Mouse (Mus musculus): ENCODE measurements at regions not wholly inside any gene's neighbourhood (a gene's known extent, or its start where the extent isn't known, plus 50 kb on each side); places are given as distances from the start of the nearest gene placed in this dataset.
A peak's percentile ranks its signal among the peaks of the same experiment; 100 is the strongest.

- H3K4me3 ChIP-seq, result no peak overlapping the region
- no peak overlapping the region for H3K27ac ChIP-seq (replicated peaks)
- no peaks in the 10 kb centered on the region for H3K9me3 ChIP-seq
- H3K4me2 ChIP-seq, result no peak overlapping the region
- H3K4me1 ChIP-seq (replicated peaks), result peaks cover 8% of the 10 kb centered on the region; the same call in 1 of the 2 replicates
- 71% methylated on average over 1 of the region's 1 CpGs for WGBS
- H3K27me3 ChIP-seq, result no peaks in the 10 kb centered on the region
- no peak for ATAC-seq (ENCODE audit: low FRiP score, low read depth)
- H3K36me3 ChIP-seq, result no peaks in the 10 kb centered on the region
- H3K9ac ChIP-seq, result no peak overlapping the region
Measured at GRCm38 (mm10) chr9:49999970-50000369, 201.2 kb upstream of the Ncam1 start.

DNA sequence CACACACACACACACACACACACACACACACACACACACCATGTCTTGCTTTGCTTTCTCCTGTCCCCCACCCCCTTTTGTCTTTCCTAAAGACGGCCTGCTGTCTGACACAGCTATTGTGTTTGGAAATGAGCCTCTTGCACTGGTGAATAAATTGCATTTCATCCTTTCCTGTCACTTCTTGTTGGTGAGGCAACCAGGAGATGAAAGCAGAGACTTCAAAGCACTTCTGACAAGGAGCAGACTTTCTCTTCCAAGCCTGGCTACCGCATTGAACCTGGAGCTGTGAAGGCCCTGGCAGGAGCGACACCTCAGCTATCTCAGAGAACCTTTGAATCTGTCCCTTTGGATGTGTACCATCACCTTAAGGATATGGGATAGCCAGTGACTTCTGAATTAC lies 199.4 kb upstream of the Ncam1 start:
- Histone ChIP-seq H3K4me1 (replicated peaks) (peaks cover 8% of the 10 kb centered on the region; the same call in 1 of the 2 replicates), H3K27ac (replicated peaks) (no peak overlapping the region), H3K4me2 (no peak overlapping the region), H3K9ac (no peak overlapping the region), H3K9me3 (no peaks in the 10 kb centered on the region), H3K27me3 (no peaks in the 10 kb centered on the region), H3K4me3 (no peak overlapping the region), H3K36me3 (no peaks in the 10 kb centered on the region)
- ATAC-seq (ENCODE audit: low FRiP score, low read depth), result no peak
- 43% methylated on average over 3 of the region's 3 CpGs for WGBS

DNA sequence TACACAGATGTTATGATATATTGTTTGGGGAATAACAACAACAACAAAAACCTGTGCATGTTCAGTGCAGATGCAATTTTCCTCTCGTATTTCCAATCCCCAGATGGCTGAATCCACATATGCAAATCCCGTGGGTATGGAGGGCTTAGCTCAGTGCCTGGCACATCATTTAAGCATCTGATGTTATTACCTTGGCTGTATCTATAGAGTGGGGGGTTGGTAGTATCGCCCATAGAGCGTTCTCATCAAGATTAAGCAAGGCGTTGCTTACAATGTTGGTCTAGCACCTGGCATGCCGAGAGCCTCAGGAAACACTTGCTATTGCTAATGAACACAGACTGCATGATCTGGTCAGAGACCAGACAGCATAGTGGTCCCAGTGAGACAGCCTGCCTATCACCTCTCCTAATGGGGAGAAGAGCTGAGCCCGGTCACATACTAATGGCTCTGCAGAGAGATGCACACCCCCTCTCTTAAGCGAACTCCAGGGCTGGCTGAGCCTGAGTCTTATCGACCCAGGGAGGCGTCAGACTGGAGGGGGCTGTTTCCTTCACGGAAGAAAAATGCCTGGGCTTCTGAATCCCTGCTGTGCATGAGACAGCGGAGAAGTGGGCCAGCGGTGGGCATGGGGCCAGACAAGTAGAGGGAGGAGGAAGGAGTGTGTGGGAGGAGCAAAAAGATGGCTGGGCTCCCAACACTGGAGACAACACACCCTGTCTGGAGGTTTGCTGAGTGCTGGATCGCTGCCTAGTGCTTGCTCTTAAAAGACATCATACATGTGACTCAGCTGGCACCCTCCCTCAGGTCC lies 190.9 kb upstream of the Ncam1 start:
- peak overlapping the region; percentile 46 for H3K4me2 ChIP-seq
- H3K9ac ChIP-seq, result no peak overlapping the region
- H3K4me1 ChIP-seq (replicated peaks), result peaks cover 12% of the 10 kb centered on the region
- 26% methylated on average over 14 of the region's 14 CpGs for WGBS
- no peaks in the 10 kb centered on the region for H3K27me3 ChIP-seq
- peak; percentile 91 for ATAC-seq (ENCODE audit: low FRiP score, low read depth)
- H3K27ac ChIP-seq (replicated peaks), result peak overlapping the region; percentile 65; the same call in 1 of the 2 replicates
- H3K9me3 ChIP-seq, result no peaks in the 10 kb centered on the region
- H3K4me3 ChIP-seq, result no peak overlapping the region
- H3K36me3 ChIP-seq, result no peaks in the 10 kb centered on the region

GRCm38 (mm10) chr9:49988064-49988463 lies 189.3 kb upstream of the Ncam1 start:
- H3K27ac ChIP-seq (replicated peaks), result no peak overlapping the region
- no peak overlapping the region for H3K4me2 ChIP-seq
- no peak overlapping the region for H3K9ac ChIP-seq
- no peaks in the 10 kb centered on the region for H3K36me3 ChIP-seq
- no peaks in the 10 kb centered on the region for H3K9me3 ChIP-seq
- no peaks in the 10 kb centered on the region for H3K27me3 ChIP-seq
- ATAC-seq (ENCODE audit: low FRiP score, low read depth), result no peak
- H3K4me3 ChIP-seq, result no peak overlapping the region
- H3K4me1 ChIP-seq (replicated peaks), result peaks cover 12% of the 10 kb centered on the region
- 50% methylated on average over 5 of the region's 5 CpGs for WGBS

DNA sequence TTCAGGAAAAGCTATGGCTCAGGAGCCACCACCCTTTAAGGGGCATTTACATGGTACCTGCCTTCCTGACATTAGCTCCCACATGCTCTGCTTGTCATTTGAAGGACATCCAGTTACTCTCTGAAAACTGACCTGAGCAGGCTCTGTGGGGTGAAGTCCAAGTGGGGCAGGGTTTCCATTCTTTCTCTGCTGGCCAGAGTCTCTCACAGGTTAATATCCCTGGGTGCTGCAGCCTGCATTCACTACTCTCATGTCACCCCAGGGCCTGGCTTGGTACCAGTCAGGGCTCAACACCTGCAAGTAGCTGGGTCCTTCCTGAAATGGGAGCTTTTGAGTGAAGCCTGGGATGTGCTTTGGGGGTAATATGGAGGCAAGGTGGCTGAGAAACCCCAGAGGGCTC lies 188.8 kb upstream of the Ncam1 start:
- Histone ChIP-seq H3K4me2 (no peak overlapping the region), H3K4me1 (replicated peaks) (peaks cover 12% of the 10 kb centered on the region), H3K9me3 (no peaks in the 10 kb centered on the region), H3K27ac (replicated peaks) (no peak overlapping the region), H3K27me3 (no peaks in the 10 kb centered on the region), H3K36me3 (no peaks in the 10 kb centered on the region), H3K4me3 (no peak overlapping the region), H3K9ac (no peak overlapping the region)
- no peak for ATAC-seq (ENCODE audit: low FRiP score, low read depth)

- no peaks in the 10 kb centered on the region for H3K36me3 ChIP-seq
- peak overlapping the region; percentile 17; the same call in 1 of the 2 replicates for H3K27ac ChIP-seq (replicated peaks)
- no peaks in the 10 kb centered on the region for H3K9me3 ChIP-seq
- peaks cover 19% of the 10 kb centered on the region for H3K4me1 ChIP-seq (replicated peaks)
- no peak overlapping the region for H3K9ac ChIP-seq
- no peak overlapping the region for H3K4me2 ChIP-seq
- ATAC-seq (ENCODE audit: low FRiP score, low read depth), result peak; percentile 76; the same call in 1 of the 2 replicates
- WGBS, result 47% methylated on average over 7 of the region's 7 CpGs
- no peak overlapping the region for H3K4me3 ChIP-seq
- no peaks in the 10 kb centered on the region for H3K27me3 ChIP-seq
Measured at GRCm38 (mm10) chr9:49980344-49981207, 181.9 kb upstream of the Ncam1 start.

DNA sequence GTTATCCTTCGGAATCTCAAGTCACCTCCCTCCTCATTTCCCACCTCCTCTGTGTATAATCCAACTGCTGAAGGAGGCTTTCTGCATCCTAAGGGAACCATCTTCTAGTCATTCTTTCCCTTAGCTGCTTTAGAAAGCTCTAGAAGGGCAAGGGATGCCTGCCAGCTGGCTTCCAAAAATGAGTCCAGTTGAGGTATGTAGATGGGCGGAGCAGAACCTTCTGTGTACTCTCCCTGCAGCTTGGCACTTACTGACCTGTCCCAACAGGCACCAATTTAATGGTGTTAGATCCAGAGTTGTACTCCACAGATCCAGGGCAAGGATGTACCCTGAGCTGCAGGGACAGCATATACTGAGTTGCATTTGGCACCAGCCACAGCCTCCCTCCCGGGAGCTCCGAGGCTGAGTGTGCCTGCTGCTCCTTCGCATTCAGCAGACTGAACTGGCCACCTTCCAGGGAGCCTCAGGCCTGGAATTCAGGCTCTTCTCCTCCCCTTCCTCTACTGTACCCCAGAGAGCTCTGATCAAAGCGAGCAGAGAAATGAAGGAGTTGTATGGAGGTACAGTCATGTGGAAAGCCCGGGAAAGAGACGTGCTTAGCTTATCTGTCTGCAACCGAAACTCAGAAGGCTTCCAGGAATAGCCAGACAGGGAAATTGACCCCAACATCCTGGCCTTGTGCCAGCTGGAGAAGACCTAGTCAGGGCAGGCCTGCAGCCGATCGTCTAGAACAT lies 177.4 kb upstream of the Ncam1 start:
- peak overlapping the region; percentile 7; the same call in 1 of the 2 replicates for H3K27ac ChIP-seq (replicated peaks)
- no peaks in the 10 kb centered on the region for H3K27me3 ChIP-seq
- peak; percentile 80 for ATAC-seq (ENCODE audit: low FRiP score, low read depth)
- H3K4me1 ChIP-seq (replicated peaks), result peaks cover 19% of the 10 kb centered on the region
- peak overlapping the region; percentile 11 for H3K4me2 ChIP-seq
- no peaks in the 10 kb centered on the region for H3K36me3 ChIP-seq
- no peaks in the 10 kb centered on the region for H3K9me3 ChIP-seq
- 39% methylated on average over 11 of the region's 11 CpGs for WGBS
- no peak overlapping the region for H3K9ac ChIP-seq
- H3K4me3 ChIP-seq, result no peak overlapping the region

GRCm38 (mm10) chr9:49973974-49974495 lies 175.3 kb upstream of the Ncam1 start:
- Histone ChIP-seq H3K4me1 (replicated peaks) (peaks cover 11% of the 10 kb centered on the region), H3K9ac (no peak overlapping the region), H3K4me2 (no peak overlapping the region), H3K27ac (replicated peaks) (no peak overlapping the region), H3K4me3 (no peak overlapping the region), H3K9me3 (no peaks in the 10 kb centered on the region), H3K27me3 (no peaks in the 10 kb centered on the region), H3K36me3 (no peaks in the 10 kb centered on the region)
- no peak for ATAC-seq (ENCODE audit: low FRiP score, low read depth)
- WGBS, result 90% methylated on average over 5 of the region's 5 CpGs

DNA sequence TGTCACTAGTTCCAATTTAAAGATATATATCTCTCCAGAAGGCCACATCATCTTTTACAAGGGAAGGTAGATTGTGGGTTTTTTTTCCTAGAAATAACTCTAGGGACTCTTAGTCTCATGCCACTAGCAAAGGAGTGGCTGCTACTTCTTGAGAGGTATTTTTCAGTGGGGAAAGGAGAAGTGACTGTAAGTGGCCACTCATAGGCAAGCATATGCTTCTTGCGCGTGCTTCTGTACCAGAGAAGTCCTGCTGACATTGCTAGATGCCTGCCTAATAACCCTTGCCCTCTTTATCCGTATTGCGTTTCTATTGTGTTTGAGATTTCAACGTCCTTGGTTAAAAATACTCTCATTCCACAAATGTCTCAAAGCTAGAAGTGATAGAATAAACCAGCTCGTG lies 170.7 kb upstream of the Ncam1 start:
- Histone ChIP-seq H3K4me3 (no peak overlapping the region), H3K4me2 (no peak overlapping the region), H3K9ac (no peak overlapping the region), H3K4me1 (replicated peaks) (no peaks in the 10 kb centered on the region), H3K27me3 (no peaks in the 10 kb centered on the region), H3K36me3 (no peaks in the 10 kb centered on the region), H3K27ac (replicated peaks) (no peak overlapping the region), H3K9me3 (no peaks in the 10 kb centered on the region)
- no peak for ATAC-seq (ENCODE audit: low FRiP score, low read depth)
- WGBS, result 77% methylated on average over 6 of the region's 6 CpGs

DNA sequence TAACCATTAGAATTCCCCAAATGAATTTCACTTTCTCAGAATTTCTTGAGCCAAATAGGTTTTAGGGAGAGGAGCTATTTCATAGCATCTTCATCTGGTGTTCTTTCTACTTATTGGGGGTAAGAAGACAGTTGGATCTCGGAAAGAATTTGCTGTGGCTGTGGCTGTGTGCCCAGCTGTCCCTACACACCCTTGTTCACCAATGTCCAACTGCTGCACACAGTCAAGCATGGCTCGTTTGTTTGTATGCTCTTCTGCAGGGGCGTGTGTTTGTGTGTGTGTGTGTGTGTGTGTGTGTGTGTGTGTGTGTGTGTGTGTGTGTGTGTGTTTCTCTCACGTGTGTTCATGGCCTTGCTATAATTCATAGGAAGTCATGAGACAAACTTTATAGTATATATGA lies 165.9 kb upstream of the Ncam1 start:
- 75% methylated on average over 4 of the region's 4 CpGs for WGBS
- H3K27ac ChIP-seq (replicated peaks), result no peak overlapping the region
- no peaks in the 10 kb centered on the region for H3K9me3 ChIP-seq
- H3K27me3 ChIP-seq, result no peaks in the 10 kb centered on the region
- H3K36me3 ChIP-seq, result no peaks in the 10 kb centered on the region
- H3K4me1 ChIP-seq (replicated peaks), result peaks cover 24% of the 10 kb centered on the region
- H3K9ac ChIP-seq, result no peak overlapping the region
- no peak for ATAC-seq (ENCODE audit: low FRiP score, low read depth)
- H3K4me2 ChIP-seq, result no peak overlapping the region
- H3K4me3 ChIP-seq, result no peak overlapping the region

DNA sequence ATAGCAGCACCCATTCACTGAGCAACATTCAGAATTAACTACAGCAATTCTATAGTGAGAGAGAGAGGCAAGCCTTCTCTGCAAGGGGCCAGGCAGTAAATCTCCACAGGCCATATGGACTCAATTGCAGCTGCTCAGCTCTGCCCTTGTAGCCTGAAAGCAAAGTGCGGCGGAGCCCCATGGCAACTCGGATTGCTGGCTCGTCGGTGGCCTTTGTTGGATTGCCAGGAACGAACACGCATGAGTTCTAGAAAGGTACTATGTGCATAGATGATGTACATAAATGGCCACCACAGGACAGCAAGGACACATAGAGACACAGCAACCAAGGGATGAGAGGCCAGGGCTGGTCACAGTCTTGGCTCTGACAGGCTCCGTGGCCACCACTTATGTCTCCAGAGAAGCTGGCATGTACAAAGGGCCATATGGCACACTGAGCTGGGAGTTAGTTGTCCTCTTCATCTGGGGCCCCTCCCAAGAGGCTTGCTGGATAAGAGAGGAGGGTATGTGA lies 163.9 kb upstream of the Ncam1 start:
- Histone ChIP-seq H3K9me3 (no peaks in the 10 kb centered on the region), H3K36me3 (no peaks in the 10 kb centered on the region), H3K27me3 (no peaks in the 10 kb centered on the region), H3K4me3 (no peak overlapping the region), H3K9ac (no peak overlapping the region), H3K27ac (replicated peaks) (peak overlapping the region; percentile 16; the same call in 1 of the 2 replicates), H3K4me1 (replicated peaks) (peaks cover 33% of the 10 kb centered on the region), H3K4me2 (no peak overlapping the region)
- no peak for ATAC-seq (ENCODE audit: low FRiP score, low read depth)
- 14% methylated on average over 8 of the region's 8 CpGs for WGBS
